Mouse (Mus musculus) right cerebral cortex, postnatal 10 days (tissue): ENCODE data around the gene Osbpl11.
"Not testable (repeated sequence)": the region's sequence is repeated elsewhere in the genome, so short reads cannot be mapped to it uniquely, and the experiment has no call there.

Experiments used
- DNase-seq, 2 experiments: peaks; one replicate each; pipeline ENCODE4 v3.0.0; 2021; ENCODE audit warnings: low spot score in 2 of 2

Osbpl11 gene

GRCm38 (mm10) chr16:33184901-33185260 is at the start of gene Osbpl11:
Gene Osbpl11, plus strand, starts transcription at chr16:33185071.
- DNase-seq = peak; percentile 97 to 98

- DNase-seq = no peak
Observed at GRCm38 (mm10) chr16:33135167-33135566, 49.7 kb upstream of the Osbpl11 start.

- not testable (repeated sequence) for DNase-seq
Observed at GRCm38 (mm10) chr16:33139061-33139460, 45.8 kb upstream of the Osbpl11 start.

- no peak for DNase-seq
Observed at GRCm38 (mm10) chr16:33141758-33142280, 43.1 kb upstream of the Osbpl11 start.

- DNase-seq = no peak
Observed at GRCm38 (mm10) chr16:33143452-33143851, 41.4 kb upstream of the Osbpl11 start.

- no peak for DNase-seq
Observed at GRCm38 (mm10) chr16:33146185-33146584, 38.7 kb upstream of the Osbpl11 start.

- DNase-seq = no peak
Observed at GRCm38 (mm10) chr16:33148135-33148534, 36.7 kb upstream of the Osbpl11 start.

GRCm38 (mm10) chr16:33150875-33151274 is 34.0 kb upstream of the Osbpl11 start:
- DNase-seq = not testable (repeated sequence)

- peak; percentile 75 to 90 for DNase-seq
Observed at GRCm38 (mm10) chr16:33151558-33151957, 33.3 kb upstream of the Osbpl11 start.

GRCm38 (mm10) chr16:33154992-33155391 is 29.9 kb upstream of the Osbpl11 start:
- DNase-seq = no peak

GRCm38 (mm10) chr16:33158006-33158405 is 26.9 kb upstream of the Osbpl11 start:
- DNase-seq = peak in 1 of 2 experiments; percentile 40

GRCm38 (mm10) chr16:33158590-33159071 is 26.2 kb upstream of the Osbpl11 start:
- peak; percentile 64 to 75 for DNase-seq

GRCm38 (mm10) chr16:33159363-33159762 is 25.5 kb upstream of the Osbpl11 start:
- DNase-seq = no peak

- DNase-seq = no peak
Observed at GRCm38 (mm10) chr16:33163330-33164090, 21.4 kb upstream of the Osbpl11 start.

GRCm38 (mm10) chr16:33166284-33166683 is 18.6 kb upstream of the Osbpl11 start:
- DNase-seq = not testable (repeated sequence)

GRCm38 (mm10) chr16:33167537-33167936 is 17.3 kb upstream of the Osbpl11 start:
- DNase-seq = no peak

GRCm38 (mm10) chr16:33169471-33170034 is 15.3 kb upstream of the Osbpl11 start:
- no peak for DNase-seq

GRCm38 (mm10) chr16:33170716-33171587 is 13.9 kb upstream of the Osbpl11 start:
- no peak for DNase-seq

- DNase-seq = no peak
Observed at GRCm38 (mm10) chr16:33171800-33172199, 13.1 kb upstream of the Osbpl11 start.

GRCm38 (mm10) chr16:33173151-33173550 is 11.7 kb upstream of the Osbpl11 start:
- no peak for DNase-seq

GRCm38 (mm10) chr16:33174695-33175094 is 10.2 kb upstream of the Osbpl11 start:
- DNase-seq = no peak

GRCm38 (mm10) chr16:33176831-33177230 is 8.0 kb upstream of the Osbpl11 start:
- not testable (repeated sequence) for DNase-seq
